ENCODE assay signal across 13 mouse cellular contexts in genomic region chr2:120060651-120061050, GRCm38 (mm10). TPM values are rescaled to one million over a fixed set of nuclear protein-coding genes. Genes with fewer than 3 reads are reported as not detected.
DNase-seq lines count a peak whose midpoint lies in the region; ATAC-seq lines count a peak whose summit lies in the region.
"Had no signal": no experiment of that assay in that cellular context is flagged by ENCODE, and none has a peak within 500 bp of the region (broad histone marks: within the 10 kb centered on the region; RNA-seq: fewer than 3 reads in every experiment).

No protein-coding gene starts in this region.

- H3K4me3 ChIP-seq in lung, embryonic 15.5 days: no peak overlapping the region
- H3K4me3 ChIP-seq in neural tube, embryonic 15.5 days (replicated peaks): no peak overlapping the region
- H3K4me3 ChIP-seq: heart, embryonic 10.5 days had no signal

- no peak overlapping the region for H3K4me2 ChIP-seq in lung, embryonic 15.5 days
- no peak overlapping the region for H3K4me2 ChIP-seq in neural tube, embryonic 15.5 days

- H3K4me1 ChIP-seq in lung, embryonic 15.5 days: peaks cover 26% of the 10 kb centered on the region
- H3K4me1 ChIP-seq in neural tube, embryonic 15.5 days: no peaks in the 10 kb centered on the region

- ATAC-seq in lung, embryonic 15.5 days (ENCODE audit: borderline replicate concordance, extremely low read depth, low FRiP score, low TSS enrichment): no peak
- ATAC-seq in neural tube, embryonic 15.5 days (ENCODE audit: low FRiP score): no peak
- ATAC-seq: intestine, embryonic 16.5 days; Patski had no signal

- no peaks in the 10 kb centered on the region for H3K36me3 ChIP-seq in lung, embryonic 15.5 days
- no peaks in the 10 kb centered on the region for H3K36me3 ChIP-seq in neural tube, embryonic 15.5 days
- H3K36me3 ChIP-seq: heart, embryonic 10.5 days had no signal

- no peaks in the 10 kb centered on the region for H3K27me3 ChIP-seq in lung, embryonic 15.5 days
- no peaks in the 10 kb centered on the region for H3K27me3 ChIP-seq in neural tube, embryonic 15.5 days (replicated peaks)
- H3K27me3 ChIP-seq: Patski had no signal

- WGBS in lung, embryonic 15.5 days: 59% methylated on average over 9 of the region's 9 CpGs
- WGBS in neural tube, embryonic 15.5 days: 75% methylated on average over 9 of the region's 9 CpGs

- peak overlapping the region; percentile 85 for H3K27ac ChIP-seq in lung, embryonic 15.5 days
- no peak overlapping the region for H3K27ac ChIP-seq in neural tube, embryonic 15.5 days (replicated peaks)
- H3K27ac ChIP-seq: heart, embryonic 10.5 days had no signal

- DNase-seq in lung, postnatal 25 days (ENCODE audit: low spot score): no peak
- DNase-seq in kidney, adult 11 months: peak; percentile 65
- DNase-seq in kidney, postnatal 14 days: peak; percentile 41
- DNase-seq in cerebellum, adult 11-12 months: no peak
- no peak for DNase-seq in cerebellum, postnatal 25 days
- DNase-seq: cerebellum, adult 2 months; heart, postnatal 4 days; right cerebral cortex, postnatal 25 days had no signal

- 0 out of 2 replicates have a peak overlapping the region, but pooled peaks have one; percentile 13 for H3K9ac ChIP-seq in lung, embryonic 15.5 days
- no peak overlapping the region for H3K9ac ChIP-seq in neural tube, embryonic 15.5 days (replicated peaks)

- no peaks in the 10 kb centered on the region for H3K9me3 ChIP-seq in lung, embryonic 15.5 days
- no peaks in the 10 kb centered on the region for H3K9me3 ChIP-seq in neural tube, embryonic 15.5 days (replicated peaks)
- H3K9me3 ChIP-seq: heart, embryonic 10.5 days had no signal

RNA-seq across cellular contexts. Expression of gene Pla2g4b, which starts 27.4 kb away (rescaled TPM):
- 1.0 and 1.3 TPM in 2 replicates for polyA plus RNA-seq in lung, embryonic 15.5 days (2015; fragmentation: Nextera tagmentation; extraction: Ambion mirVana)
- 2.4 and 2.8 TPM in 2 replicates for polyA plus RNA-seq in neural tube, embryonic 15.5 days (2015; fragmentation: Nextera tagmentation; extraction: Ambion mirVana)

RNA-seq across cellular contexts. Expression of gene Gm28042, which starts 33.4 kb away (rescaled TPM):
- 2.1 and 3.1 TPM in 2 replicates for polyA plus RNA-seq in lung, embryonic 15.5 days (2015; fragmentation: Nextera tagmentation; extraction: Ambion mirVana)
- polyA plus RNA-seq in neural tube, embryonic 15.5 days (2015; fragmentation: Nextera tagmentation; extraction: Ambion mirVana): 4.4 and 5.1 TPM in 2 replicates

RNA-seq across cellular contexts. Expression of gene Jmjd7, which starts 33.4 kb away (rescaled TPM):
- 20.0 and 21.2 TPM in 2 replicates for polyA plus RNA-seq in lung, embryonic 15.5 days (2015; fragmentation: Nextera tagmentation; extraction: Ambion mirVana)
- 20.3 and 20.7 TPM in 2 replicates for polyA plus RNA-seq in neural tube, embryonic 15.5 days (2015; fragmentation: Nextera tagmentation; extraction: Ambion mirVana)

Comparison
In these comparisons a context has a peak if more than half of its experiments do, and no peak if none do; other contexts are left out.
1. DNase-seq: peak in kidney, adult 11 months (single experiment) and kidney, postnatal 14 days (single experiment); none in lung, postnatal 25 days (single experiment), cerebellum, adult 11-12 months (single experiment) and cerebellum, postnatal 25 days (0 of 2).